Mouse (Mus musculus): ENCODE data around the gene Mettl2. TPM values are rescaled to one million over a fixed set of nuclear protein-coding genes. Genes with fewer than 3 reads are reported as not detected.

Gene Mettl2
- total RNA-seq, 1 experiment: 57.6 TPM

DNA sequence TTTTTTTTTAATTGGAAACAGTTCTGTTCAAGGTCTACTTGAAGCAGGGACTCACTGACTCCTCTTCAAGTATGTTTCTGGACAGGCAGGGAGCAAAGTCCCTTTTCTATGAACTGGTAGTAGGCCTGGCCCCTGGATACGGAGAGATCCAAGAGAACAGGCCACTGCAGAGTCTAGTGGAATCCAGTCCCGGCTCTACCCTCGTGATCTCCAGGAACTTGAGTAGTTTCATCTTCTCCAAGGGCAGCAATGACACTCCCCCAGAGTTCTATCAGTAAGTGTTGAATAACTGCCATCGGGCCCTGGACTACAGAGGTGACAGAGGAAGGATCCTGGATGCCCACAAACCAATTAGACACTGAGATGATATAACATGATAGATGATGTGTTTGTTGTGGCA is 29.7 kb downstream of the Mettl2 start:
- in situ Hi-C loops (cut with MboI; ENCODE audit: low sequenced_read_pairs in 2 of 2, unreplicated experiment in 2 of 2): loop anchor here in 1 of 2 experiments (25.0 kb wide), 1 partner anchor 1194 kb away; the partner anchor contains the start of genes Arf2 and Nsf
- H3K4me1 ChIP-seq (ENCODE audit: control insufficient read depth in 2 of 2, insufficient read depth in 2 of 2, low read length in 2 of 2, poor library complexity in 1 of 2): peaks cover 8 to 43% of the 10 kb centered on the region in 2 experiments; a peak in 3 of 4 replicates
- H3K9me3 ChIP-seq (ENCODE audit: control insufficient read depth, insufficient read depth, low read depth, low read length): no peaks in the 10 kb centered on the region
- H3K9ac ChIP-seq (ENCODE audit: insufficient read depth, low read depth, low read length, poor library complexity, severe bottlenecking): peak overlapping the region; percentile 27; the same call in 1 of the 2 replicates
- no peak overlapping the region for H3K27ac ChIP-seq (ENCODE audit: insufficient read depth, low read depth, low read length, poor library complexity, severe bottlenecking)
- H3K4me3 ChIP-seq (ENCODE audit: insufficient read depth in 1 of 2, low read depth in 1 of 2, low read length in 2 of 2, poor library complexity in 1 of 2, severe bottlenecking in 1 of 2): no peak overlapping the region
- TF ChIP-seq ZC3H11A (IDR thresholded peaks at IDR 0.05; ENCODE audit: borderline replicate concordance, low read depth, low read length) (no peak), HCFC1 (IDR thresholded peaks at IDR 0.05; ENCODE audit: borderline replicate concordance, insufficient read depth, low read length) (no peak), CHD2 (IDR thresholded peaks at IDR 0.05; ENCODE audit: low read depth, low read length) (no peak), MAFK (IDR thresholded peaks at IDR 0.05; ENCODE audit: insufficient read depth, low read depth, low read length) (no peak), ZNF384 (IDR thresholded peaks at IDR 0.05; ENCODE audit: low read depth, low read length) (no peak)
- H3K36me3 ChIP-seq (ENCODE audit: control insufficient read depth, insufficient read depth, low read length, poor library complexity, severe bottlenecking): no peaks in the 10 kb centered on the region
- no peak for DNase-seq (ENCODE audit: low read depth, low spot score)

DNA sequence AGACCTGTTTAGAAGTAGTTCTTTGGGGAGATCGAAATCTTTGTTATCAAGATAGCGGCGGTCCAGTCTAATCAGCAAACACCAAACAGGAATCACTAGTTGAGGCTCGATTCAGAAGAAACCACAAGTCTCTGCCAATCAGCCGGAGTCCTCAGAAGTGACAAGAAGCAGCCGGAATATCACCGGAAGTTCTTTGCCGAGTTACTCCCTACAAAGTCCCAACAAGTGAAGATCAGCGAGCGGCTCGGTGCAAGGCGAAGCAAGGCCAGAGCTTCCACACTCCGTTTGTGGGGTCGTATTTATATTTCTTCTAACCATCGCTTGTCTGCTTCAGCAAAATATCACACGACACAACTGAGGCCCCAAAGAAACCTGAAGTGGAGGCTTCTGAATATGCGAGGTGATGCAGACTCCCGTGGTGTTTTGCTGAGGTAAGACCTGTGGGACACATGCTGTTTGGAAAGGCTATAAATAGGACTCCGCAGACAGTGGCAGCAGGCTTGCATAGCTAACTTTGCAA is 30.6 kb downstream of the Mettl2 start:
- Histone ChIP-seq H3K4me1 (ENCODE audit: control insufficient read depth in 2 of 2, insufficient read depth in 2 of 2, low read length in 2 of 2, poor library complexity in 1 of 2) (peaks cover 5 to 41% of the 10 kb centered on the region in 2 experiments), H3K36me3 (ENCODE audit: control insufficient read depth, insufficient read depth, low read length, poor library complexity, severe bottlenecking) (no peaks in the 10 kb centered on the region), H3K4me3 (ENCODE audit: insufficient read depth in 1 of 2, low read depth in 1 of 2, low read length in 2 of 2, poor library complexity in 1 of 2, severe bottlenecking in 1 of 2) (peak overlapping the region; percentile 37 to 53), H3K27ac (ENCODE audit: insufficient read depth, low read depth, low read length, poor library complexity, severe bottlenecking) (peak overlapping the region; percentile 55), H3K9me3 (ENCODE audit: control insufficient read depth, insufficient read depth, low read depth, low read length) (no peaks in the 10 kb centered on the region), H3K9ac (ENCODE audit: insufficient read depth, low read depth, low read length, poor library complexity, severe bottlenecking) (peak overlapping the region; percentile 38)
- in situ Hi-C loops (cut with MboI; ENCODE audit: low sequenced_read_pairs in 2 of 2, unreplicated experiment in 2 of 2): loop anchor here in 1 of 2 experiments (25.0 kb wide), 1 partner anchor 1195 kb away; the partner anchor contains the start of genes Arf2 and Nsf
- TF ChIP-seq MAFK (IDR thresholded peaks at IDR 0.05; ENCODE audit: insufficient read depth, low read depth, low read length): 0 out of 2 replicates have a peak, but pooled peaks have one; percentile 35
- TF ChIP-seq HCFC1 (IDR thresholded peaks at IDR 0.05; ENCODE audit: borderline replicate concordance, insufficient read depth, low read length): no peak
- DNase-seq (ENCODE audit: low read depth, low spot score): no peak

DNA sequence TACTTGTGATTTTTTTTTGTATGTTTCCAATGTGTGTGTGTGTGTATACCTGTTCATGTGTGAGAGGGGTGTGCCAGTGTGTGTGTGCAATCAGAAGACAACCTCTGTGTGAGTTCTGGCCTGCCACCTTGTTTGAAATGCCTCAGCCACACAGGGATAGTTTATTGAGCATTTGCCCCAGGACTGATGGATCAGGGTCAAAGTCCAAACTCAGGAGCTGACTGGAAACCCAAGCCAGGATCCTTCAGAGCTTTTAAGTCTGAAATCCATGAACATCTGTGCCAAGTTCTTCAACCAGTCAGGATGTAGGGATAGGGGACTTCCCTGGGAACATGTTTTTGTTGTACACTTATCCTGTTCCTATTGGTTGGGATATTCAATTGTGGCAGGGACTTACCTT is 31.8 kb downstream of the Mettl2 start:
- H3K36me3 ChIP-seq (ENCODE audit: control insufficient read depth, insufficient read depth, low read length, poor library complexity, severe bottlenecking): no peaks in the 10 kb centered on the region
- H3K4me3 ChIP-seq (ENCODE audit: insufficient read depth in 1 of 2, low read depth in 1 of 2, low read length in 2 of 2, poor library complexity in 1 of 2, severe bottlenecking in 1 of 2): no peak overlapping the region
- H3K9ac ChIP-seq (ENCODE audit: insufficient read depth, low read depth, low read length, poor library complexity, severe bottlenecking): no peak overlapping the region
- TF ChIP-seq HCFC1 (IDR thresholded peaks at IDR 0.05; ENCODE audit: borderline replicate concordance, insufficient read depth, low read length) (no peak), ZC3H11A (IDR thresholded peaks at IDR 0.05; ENCODE audit: borderline replicate concordance, low read depth, low read length) (no peak), CHD2 (IDR thresholded peaks at IDR 0.05; ENCODE audit: low read depth, low read length) (no peak), MAFK (IDR thresholded peaks at IDR 0.05; ENCODE audit: insufficient read depth, low read depth, low read length) (no peak), ZNF384 (IDR thresholded peaks at IDR 0.05; ENCODE audit: low read depth, low read length) (no peak)
- H3K27ac ChIP-seq (ENCODE audit: insufficient read depth, low read depth, low read length, poor library complexity, severe bottlenecking): no peak overlapping the region
- in situ Hi-C loops (cut with MboI; ENCODE audit: low sequenced_read_pairs in 2 of 2, unreplicated experiment in 2 of 2): loop anchor here in 1 of 2 experiments (25.0 kb wide), 1 partner anchor 1196 kb away; the partner anchor contains the start of genes Arf2 and Nsf
- H3K4me1 ChIP-seq (ENCODE audit: control insufficient read depth in 2 of 2, insufficient read depth in 2 of 2, low read length in 2 of 2, poor library complexity in 1 of 2): peaks cover 4 to 39% of the 10 kb centered on the region in 2 experiments
- no peaks in the 10 kb centered on the region for H3K9me3 ChIP-seq (ENCODE audit: control insufficient read depth, insufficient read depth, low read depth, low read length)
- no peak for DNase-seq (ENCODE audit: low read depth, low spot score)

DNA sequence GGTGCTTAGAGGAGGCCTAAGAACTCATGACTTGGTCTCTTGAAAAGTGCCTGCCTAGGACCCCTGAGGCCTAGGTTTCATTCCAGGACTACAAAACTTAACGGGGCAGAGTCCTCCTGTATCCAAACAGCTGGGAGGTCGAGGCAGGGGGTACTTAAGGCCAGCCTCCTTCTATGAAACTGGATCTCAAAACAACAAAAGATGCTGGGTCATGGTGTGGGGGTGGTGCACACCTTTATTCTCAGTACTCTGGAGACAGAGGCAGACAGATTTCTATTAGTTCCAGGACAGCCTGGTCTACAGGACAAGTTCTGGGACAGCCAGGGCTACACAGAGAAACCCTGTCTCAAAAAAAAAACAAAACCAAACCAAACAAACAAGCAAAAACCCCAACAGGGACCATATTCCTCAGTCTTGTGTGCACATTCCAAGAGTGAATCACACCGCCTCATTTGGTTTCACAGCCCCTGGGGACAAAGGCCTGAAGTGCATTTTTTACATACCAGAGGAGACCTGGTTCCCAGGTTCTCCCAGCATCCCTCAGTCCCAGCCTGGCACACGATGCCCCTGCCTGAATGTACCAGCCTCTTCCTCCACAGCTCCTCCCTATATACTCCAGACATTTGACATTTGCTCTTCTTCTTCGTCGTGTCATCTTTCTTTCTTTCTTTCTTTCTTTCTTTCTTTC is 33.6 kb downstream of the Mettl2 start:
- DNase-seq (ENCODE audit: low read depth, low spot score): no peak
- peaks cover 4 to 31% of the 10 kb centered on the region in 2 experiments for H3K4me1 ChIP-seq (ENCODE audit: control insufficient read depth in 2 of 2, insufficient read depth in 2 of 2, low read length in 2 of 2, poor library complexity in 1 of 2)
- no peak overlapping the region for H3K4me3 ChIP-seq (ENCODE audit: insufficient read depth in 1 of 2, low read depth in 1 of 2, low read length in 2 of 2, poor library complexity in 1 of 2, severe bottlenecking in 1 of 2)
- in situ Hi-C loops (cut with MboI; ENCODE audit: low sequenced_read_pairs in 2 of 2, unreplicated experiment in 2 of 2): loop anchor here in 1 of 2 experiments (25.0 kb wide), 1 partner anchor 1198 kb away; the partner anchor contains the start of genes Arf2 and Nsf
- H3K27ac ChIP-seq (ENCODE audit: insufficient read depth, low read depth, low read length, poor library complexity, severe bottlenecking): peak overlapping the region; percentile 69
- H3K36me3 ChIP-seq (ENCODE audit: control insufficient read depth, insufficient read depth, low read length, poor library complexity, severe bottlenecking): no peaks in the 10 kb centered on the region
- TF ChIP-seq CHD2 (IDR thresholded peaks at IDR 0.05; ENCODE audit: low read depth, low read length) (no peak), HCFC1 (IDR thresholded peaks at IDR 0.05; ENCODE audit: borderline replicate concordance, insufficient read depth, low read length) (no peak; the same call in 1 of the 2 replicates), MAFK (IDR thresholded peaks at IDR 0.05; ENCODE audit: insufficient read depth, low read depth, low read length) (peak; percentile 88; the same call in 1 of the 2 replicates), ZC3H11A (IDR thresholded peaks at IDR 0.05; ENCODE audit: borderline replicate concordance, low read depth, low read length) (no peak), ZNF384 (IDR thresholded peaks at IDR 0.05; ENCODE audit: low read depth, low read length) (peak; percentile 37; the same call in 1 of the 2 replicates)
- no peaks in the 10 kb centered on the region for H3K9me3 ChIP-seq (ENCODE audit: control insufficient read depth, insufficient read depth, low read depth, low read length)
- H3K9ac ChIP-seq (ENCODE audit: insufficient read depth, low read depth, low read length, poor library complexity, severe bottlenecking): no peak overlapping the region

Measured in ES-E14 (cell line).